Mouse (Mus musculus) lung, embryonic 14.5 days (tissue): ENCODE results near the gene Fbln7. TPM values are rescaled to one million over a fixed set of nuclear protein-coding genes. Genes with fewer than 3 reads are reported as not detected.

Source experiments
- ATAC-seq: fragments of 200-750 bp; cut with Nextera tagmentation; 2 replicates; pipeline ENCODE4 v1.8.0; 2017; ENCODE audit warnings: mild to moderate bottlenecking, moderate TSS enrichment, moderate library complexity; ENCODE audit not compliant: insufficient read depth
- DNase-seq: peaks from one replicate; pipeline ENCODE4 v3.0.0-alpha.2; 2015
- H3K27ac ChIP-seq: fragments of 300-500 bp; sonication (generic); 2 replicates; pipeline ENCODE4 v1.5.1; 2014; ENCODE audit warnings: low read depth, mild to moderate bottlenecking, moderate library complexity
- H3K27me3 ChIP-seq: fragments of 300-500 bp; sonication (generic); 2 replicates; pipeline ENCODE4 v1.6.1; 2014; ENCODE audit warnings: low read length, control low read depth; ENCODE audit not compliant: insufficient read depth
- H3K36me3 ChIP-seq: fragments of 300-500 bp; sonication (generic); 2 replicates; pipeline ENCODE4 v1.6.1; 2014; ENCODE audit warnings: control low read depth; ENCODE audit not compliant: insufficient read depth
- H3K4me1 ChIP-seq: fragments of 300-500 bp; sonication (generic); 2 replicates; pipeline ENCODE4 v1.6.1; 2014; ENCODE audit warnings: antibody characterized with exemption, control low read depth; ENCODE audit not compliant: insufficient read depth
- H3K4me2 ChIP-seq: fragments of 300-500 bp; sonication (generic); 2 replicates; pipeline ENCODE4 v1.6.1; 2014; ENCODE audit warnings: mild to moderate bottlenecking
- H3K4me3 ChIP-seq: fragments of 300-500 bp; sonication (generic); 2 replicates; pipeline ENCODE4 v1.5.1; 2014; ENCODE audit warnings: low read depth, low read length
- H3K9ac ChIP-seq: fragments of 300-500 bp; sonication (generic); 2 replicates; pipeline ENCODE4 v1.6.1; 2014
- H3K9me3 ChIP-seq: fragments of 300-500 bp; sonication (generic); 2 replicates; pipeline ENCODE4 v1.6.1; 2016; ENCODE audit warnings: low read depth, low read length, control low read depth
- CTCF ChIP-seq: IDR thresholded peaks from 2 replicates; pipeline ENCODE4 v1.5.1; 2016; ENCODE audit warnings: antibody characterized with exemption, low read depth
- WGBS: fragments of 180-500 bp; shearing (Covaris S2); extraction: QIAGEN DNeasy Blood & Tissue Kit; methylation state at CpG from one replicate; pipeline ENCODE4 v1.1.7; 2014; 5-methylcytosine and 5-hydroxymethylcytosine counted together
- polyA plus RNA-seq: library from polyadenylated mRNA; unstranded; fragments of >200 nt; fragmentation: Nextera tagmentation; extraction: Ambion mirVana; gene quantifications from 2 replicates; pipeline ENCODE4 v1.2.1, GENCODE M21; 2014

Fbln7 gene
- polyA plus RNA-seq, 1 experiment from 2014 or later: 9.1 TPM

- H3K9me3 ChIP-seq: no peaks in the 10 kb centered on the region
- no peak overlapping the region for H3K9ac ChIP-seq
- no peaks in the 10 kb centered on the region for H3K4me1 ChIP-seq
- H3K36me3 ChIP-seq: no peaks in the 10 kb centered on the region
- no peak overlapping the region for H3K27ac ChIP-seq
- peaks cover 9% of the 10 kb centered on the region; the same call in 1 of the 2 replicates for H3K27me3 ChIP-seq
- peak overlapping the region; percentile 20; the same call in 1 of the 2 replicates for H3K4me2 ChIP-seq
- no peak overlapping the region for H3K4me3 ChIP-seq
- peak; percentile 15 for DNase-seq
- no peak for ATAC-seq
- no peak for TF ChIP-seq CTCF
- 44% methylated on average over 3 of the region's 3 CpGs for WGBS
These were observed 2.3 kb downstream of the Fbln7 start for GRCm38 (mm10) chr2:128865061-128865460.

- DNase-seq: no peak
- 54% methylated on average over 8 of the region's 8 CpGs for WGBS
- no peak for ATAC-seq
These were observed 8.9 kb downstream of the Fbln7 start for GRCm38 (mm10) chr2:128871656-128872055.

GRCm38 (mm10) chr2:128872256-128872655 lies 9.5 kb downstream of the Fbln7 start:
- Histone ChIP-seq H3K4me3 (no peak overlapping the region), H3K4me1 (no peaks in the 10 kb centered on the region), H3K27me3 (no peaks in the 10 kb centered on the region), H3K9me3 (no peaks in the 10 kb centered on the region), H3K9ac (no peak overlapping the region), H3K36me3 (no peaks in the 10 kb centered on the region), H3K4me2 (no peak overlapping the region), H3K27ac (no peak overlapping the region)
- no peak for TF ChIP-seq CTCF
- ATAC-seq (no peak), DNase-seq (no peak)
- 85% methylated on average over 9 of the region's 9 CpGs for WGBS

More at GRCm38 (mm10) chr2:128871656-128872055, 8.9 kb downstream of the Fbln7 start:
- Histone ChIP-seq H3K9ac (no peak overlapping the region), H3K4me3 (no peak overlapping the region), H3K27ac (no peak overlapping the region), H3K9me3 (no peaks in the 10 kb centered on the region), H3K36me3 (no peaks in the 10 kb centered on the region), H3K27me3 (no peaks in the 10 kb centered on the region), H3K4me1 (no peaks in the 10 kb centered on the region), H3K4me2 (no peak overlapping the region)
- no peak for TF ChIP-seq CTCF

DNA sequence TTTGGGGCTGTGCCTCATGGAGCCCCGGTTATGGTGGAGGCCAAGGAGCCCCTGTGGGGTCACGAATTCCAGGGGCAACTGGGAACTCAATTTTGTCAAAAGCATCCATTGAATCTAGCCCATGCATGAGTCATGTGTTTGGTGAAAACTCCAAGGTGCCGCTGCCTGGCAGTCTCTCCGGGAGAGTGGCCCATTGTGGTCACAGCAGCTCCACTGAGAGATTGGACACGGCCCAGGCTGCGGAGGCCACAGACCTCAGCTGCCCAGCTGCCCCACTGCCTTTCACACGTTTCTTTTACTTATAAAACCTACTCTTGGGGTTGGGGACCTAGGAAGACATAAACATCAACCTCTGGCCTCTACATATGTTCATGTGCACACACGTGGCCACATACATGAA lies 12.7 kb downstream of the Fbln7 start:
- TF ChIP-seq CTCF: no peak
- Histone ChIP-seq H3K4me1 (no peaks in the 10 kb centered on the region), H3K9me3 (no peaks in the 10 kb centered on the region), H3K27ac (no peak overlapping the region), H3K4me2 (no peak overlapping the region), H3K36me3 (no peaks in the 10 kb centered on the region), H3K27me3 (no peaks in the 10 kb centered on the region), H3K4me3 (no peak overlapping the region), H3K9ac (no peak overlapping the region)
- WGBS: 77% methylated on average over 8 of the region's 8 CpGs
- ATAC-seq (no peak), DNase-seq (no peak)

DNA sequence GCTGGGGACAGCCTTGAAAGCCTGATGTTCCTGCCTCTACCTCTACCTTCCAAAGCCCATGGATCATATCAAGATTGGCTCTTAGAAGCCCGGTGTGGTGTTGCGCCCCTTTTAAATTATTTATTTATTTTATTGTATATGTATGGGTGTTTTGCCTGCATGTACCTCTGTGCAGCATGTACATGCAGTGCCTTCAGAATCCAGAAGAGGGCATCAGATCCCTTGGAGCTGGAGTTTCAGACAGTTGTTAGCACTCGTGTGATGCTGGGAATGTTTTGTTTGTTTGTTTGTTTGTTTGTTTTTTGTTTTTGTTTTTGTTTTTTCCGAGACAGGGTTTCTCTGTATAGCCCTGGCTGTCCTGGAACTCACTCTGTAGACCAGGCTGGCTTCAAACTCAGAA lies 18.5 kb downstream of the Fbln7 start:
- no peaks in the 10 kb centered on the region for H3K36me3 ChIP-seq
- H3K4me3 ChIP-seq: no peak overlapping the region
- peak; percentile 55 for TF ChIP-seq CTCF
- no peaks in the 10 kb centered on the region for H3K4me1 ChIP-seq
- DNase-seq (peak; percentile 39), ATAC-seq (no peak)
- H3K27me3 ChIP-seq: no peaks in the 10 kb centered on the region
- no peak overlapping the region for H3K27ac ChIP-seq
- no peak overlapping the region for H3K4me2 ChIP-seq
- 55% methylated on average over 4 of the region's 4 CpGs for WGBS
- H3K9ac ChIP-seq: no peak overlapping the region
- no peaks in the 10 kb centered on the region for H3K9me3 ChIP-seq

- Histone ChIP-seq H3K4me1 (no peaks in the 10 kb centered on the region), H3K9me3 (no peaks in the 10 kb centered on the region), H3K36me3 (no peaks in the 10 kb centered on the region), H3K27me3 (no peaks in the 10 kb centered on the region), H3K9ac (no peak overlapping the region), H3K4me2 (no peak overlapping the region), H3K27ac (no peak overlapping the region), H3K4me3 (no peak overlapping the region)
- TF ChIP-seq CTCF: no peak
- no peak for ATAC-seq
- WGBS: 71% methylated on average over 8 of the region's 8 CpGs
- DNase-seq: no peak
These were observed 22.5 kb downstream of the Fbln7 start for GRCm38 (mm10) chr2:128885225-128885811.

GRCm38 (mm10) chr2:128887866-128888550 lies 25.2 kb downstream of the Fbln7 start:
- Histone ChIP-seq H3K4me3 (no peak overlapping the region), H3K27me3 (no peaks in the 10 kb centered on the region; the same call in 1 of the 2 replicates), H3K4me2 (no peak overlapping the region), H3K36me3 (no peaks in the 10 kb centered on the region), H3K27ac (no peak overlapping the region), H3K4me1 (no peaks in the 10 kb centered on the region), H3K9ac (no peak overlapping the region), H3K9me3 (no peaks in the 10 kb centered on the region; the same call in 1 of the 2 replicates)
- TF ChIP-seq CTCF: no peak
- 46% methylated on average over 6 of the region's 6 CpGs for WGBS
- no peak for DNase-seq
- no peak for ATAC-seq
